Mouse (Mus musculus) embryonic fibroblast, embryonic 13.5 days (primary cell): ENCODE results near the gene Sacs.

Experiments
- CTCF ChIP-seq: IDR thresholded peaks from 2 replicates; pipeline ENCODE4 v1.5.1; 2011; ENCODE audit warnings: mild to moderate bottlenecking, control low read depth, low read length, moderate library complexity, borderline replicate concordance; ENCODE audit not compliant: insufficient read depth
- POLR2A ChIP-seq: IDR thresholded peaks from 2 replicates; pipeline ENCODE4 v1.6.1; 2011; ENCODE audit warnings: low read depth, mild to moderate bottlenecking, control low read depth, low read length, moderate library complexity

- TF ChIP-seq POLR2A (no peak), CTCF (no peak)
These were observed 37.5 kb upstream of the Sacs start for GRCm38 (mm10) chr14:61100736-61101135.
